Mouse (Mus musculus) embryonic fibroblast, embryonic 13.5 days (primary cell): Measurements from ENCODE around the gene Fam78a. TPM values are rescaled to one million over a fixed set of nuclear protein-coding genes. Genes with fewer than 3 reads are reported as not detected.

Experiments
- H3K27ac ChIP-seq: 2 replicates; pipeline ENCODE4 v1.5.1; 2012; ENCODE audit warnings: low read length, control low read depth, inconsistent platforms; ENCODE audit not compliant: insufficient read depth
- H3K4me1 ChIP-seq: 2 replicates; pipeline ENCODE4 v1.6.1; 2011; ENCODE audit warnings: low read length; ENCODE audit not compliant: control insufficient read depth, insufficient read depth
- H3K4me3 ChIP-seq: 2 replicates; pipeline ENCODE4 v1.5.1; 2011; ENCODE audit warnings: mild to moderate bottlenecking, control low read depth, low read length; ENCODE audit not compliant: insufficient read depth
- CTCF ChIP-seq: IDR thresholded peaks from 2 replicates; pipeline ENCODE4 v1.5.1; 2011; ENCODE audit warnings: mild to moderate bottlenecking, control low read depth, low read length, moderate library complexity, borderline replicate concordance; ENCODE audit not compliant: insufficient read depth
- POLR2A ChIP-seq: IDR thresholded peaks from 2 replicates; pipeline ENCODE4 v1.6.1; 2011; ENCODE audit warnings: low read depth, mild to moderate bottlenecking, control low read depth, low read length, moderate library complexity
- polyA plus RNA-seq: library from polyadenylated mRNA; stranded (reverse); fragments of >200 nt; gene quantifications from 2 replicates; pipeline ENCODE4 v1.2.4, GENCODE M21; 2011; ENCODE audit warnings: low read depth; ENCODE audit not compliant: missing spikeins, insufficient read length

Fam78a gene
- polyA plus RNA-seq, 1 experiment: not detected

GRCm38 (mm10) chr2:32104122-32104521 lies 19.5 kb upstream of the Fam78a start:
- no peak for TF ChIP-seq CTCF
- no peak for TF ChIP-seq POLR2A
- no peak overlapping the region for H3K4me3 ChIP-seq
- H3K27ac ChIP-seq: no peak overlapping the region
- H3K4me1 ChIP-seq: no peaks in the 10 kb centered on the region

GRCm38 (mm10) chr2:32103557-32103956 lies 18.9 kb upstream of the Fam78a start:
- Histone ChIP-seq H3K27ac (no peak overlapping the region), H3K4me1 (no peaks in the 10 kb centered on the region), H3K4me3 (no peak overlapping the region)
- no peak for TF ChIP-seq CTCF
- no peak for TF ChIP-seq POLR2A

GRCm38 (mm10) chr2:32102944-32103343 lies 18.3 kb upstream of the Fam78a start:
- Histone ChIP-seq H3K4me3 (no peak overlapping the region), H3K27ac (no peak overlapping the region), H3K4me1 (no peaks in the 10 kb centered on the region)
- TF ChIP-seq POLR2A: no peak
- no peak for TF ChIP-seq CTCF

- no peak overlapping the region for H3K27ac ChIP-seq
- H3K4me1 ChIP-seq: no peaks in the 10 kb centered on the region
- no peak overlapping the region for H3K4me3 ChIP-seq
- no peak for TF ChIP-seq CTCF
- no peak for TF ChIP-seq POLR2A
These were observed 11.4 kb upstream of the Fam78a start for GRCm38 (mm10) chr2:32096122-32096420.

GRCm38 (mm10) chr2:32095351-32096121 lies 10.9 kb upstream of the Fam78a start, which contains the start of gene Plpp7:
Gene Plpp7, plus strand, starts transcription at chr2:32095528.
- Histone ChIP-seq H3K4me3 (no peak within 1 kb of the TSS), H3K4me1 (no peaks in the 10 kb centered on the region), H3K27ac (no peak within 1 kb of the TSS)
- TF ChIP-seq CTCF (no peak), POLR2A (no peak)

GRCm38 (mm10) chr2:32094001-32094707 lies 9.5 kb upstream of the Fam78a start:
- H3K4me3 ChIP-seq: no peak overlapping the region
- TF ChIP-seq CTCF (no peak), POLR2A (no peak)
- H3K4me1 ChIP-seq: no peaks in the 10 kb centered on the region
- no peak overlapping the region for H3K27ac ChIP-seq

GRCm38 (mm10) chr2:32091956-32092355 lies 7.3 kb upstream of the Fam78a start:
- Histone ChIP-seq H3K27ac (no peak overlapping the region), H3K4me1 (no peaks in the 10 kb centered on the region), H3K4me3 (no peak overlapping the region)
- TF ChIP-seq CTCF (no peak), POLR2A (no peak)

- TF ChIP-seq CTCF (no peak), POLR2A (no peak)
These were observed 5.5 kb upstream of the Fam78a start for GRCm38 (mm10) chr2:32090145-32090544.

GRCm38 (mm10) chr2:32089606-32090005 lies 4.9 kb upstream of the Fam78a start:
- TF ChIP-seq POLR2A (no peak), CTCF (no peak)
- Histone ChIP-seq H3K4me3 (no peak overlapping the region), H3K27ac (no peak overlapping the region), H3K4me1 (no peaks in the 10 kb centered on the region)

More at GRCm38 (mm10) chr2:32090145-32090544, 5.5 kb upstream of the Fam78a start:
- H3K4me3 ChIP-seq: no peak overlapping the region
- no peak overlapping the region for H3K27ac ChIP-seq
- no peaks in the 10 kb centered on the region for H3K4me1 ChIP-seq

- H3K4me1 ChIP-seq: no peaks in the 10 kb centered on the region
- H3K4me3 ChIP-seq: no peak overlapping the region
- no peak overlapping the region for H3K27ac ChIP-seq
- TF ChIP-seq POLR2A (no peak), CTCF (no peak)
These were observed 3.8 kb upstream of the Fam78a start for GRCm38 (mm10) chr2:32088372-32088981.
